Mouse (Mus musculus) stomach, postnatal 0 days (tissue): Measurements from ENCODE around the gene A630095N17Rik. TPM values are rescaled to one million over a fixed set of nuclear protein-coding genes. Genes with fewer than 3 reads are reported as not detected.

Source experiments
- ATAC-seq: fragments of 200-750 bp; cut with Nextera tagmentation; 2 replicates; pipeline ENCODE4 v1.8.0; 2017; ENCODE audit not compliant: low FRiP score, low TSS enrichment
- DNase-seq: peaks from one replicate; pipeline ENCODE4 v3.0.0-alpha.2; 2016; ENCODE audit warnings: low spot score
- H3K27ac ChIP-seq: fragments of 300-500 bp; sonication (generic); replicated peaks from 2 replicates; pipeline ENCODE4 v1.5.1; 2014; ENCODE audit warnings: mild to moderate bottlenecking, control low read depth
- H3K27me3 ChIP-seq: fragments of 300-500 bp; sonication (generic); 2 replicates; pipeline ENCODE4 v1.6.1; 2014; ENCODE audit warnings: low read length; ENCODE audit not compliant: control insufficient read depth, insufficient read depth
- H3K36me3 ChIP-seq: fragments of 300-500 bp; sonication (generic); 2 replicates; pipeline ENCODE4 v1.6.1; 2014; ENCODE audit warnings: low read length, mixed read lengths; ENCODE audit not compliant: control insufficient read depth, insufficient read depth
- H3K4me1 ChIP-seq: fragments of 300-500 bp; sonication (generic); replicated peaks from 2 replicates; pipeline ENCODE4 v1.6.1; 2014; ENCODE audit warnings: antibody characterized with exemption; ENCODE audit not compliant: control insufficient read depth, insufficient read depth
- H3K4me2 ChIP-seq: fragments of 300-500 bp; sonication (generic); replicated peaks from 2 replicates; pipeline ENCODE4 v1.6.1; 2014; ENCODE audit warnings: low read depth, mild to moderate bottlenecking, control low read depth, moderate library complexity
- H3K4me3 ChIP-seq: fragments of 300-500 bp; sonication (generic); 2 replicates; pipeline ENCODE4 v1.5.1; 2014; ENCODE audit warnings: low read depth, low read length, control low read depth
- H3K9ac ChIP-seq: fragments of 300-500 bp; sonication (generic); 2 replicates; pipeline ENCODE4 v1.6.1; 2014; ENCODE audit warnings: mild to moderate bottlenecking, low read length, control low read depth, mixed read lengths
- H3K9me3 ChIP-seq: fragments of 300-500 bp; sonication (generic); 2 replicates; pipeline ENCODE4 v1.6.1; 2016; ENCODE audit warnings: low read length; ENCODE audit not compliant: control insufficient read depth
- CTCF ChIP-seq: IDR thresholded peaks from 2 replicates; pipeline ENCODE4 v1.5.1; 2016; ENCODE audit warnings: antibody characterized with exemption, low read depth, mild to moderate bottlenecking, moderate library complexity
- EP300 ChIP-seq: optimal IDR thresholded peaks from 2 replicates; pipeline ENCODE3; 2016; ENCODE audit warnings: antibody characterized with exemption
- WGBS: fragments of 180-500 bp; shearing (Covaris S2); extraction: QIAGEN DNeasy Blood & Tissue Kit; methylation state at CpG from one replicate; pipeline ENCODE4 v1.1.7; 2014; 5-methylcytosine and 5-hydroxymethylcytosine counted together
- polyA plus RNA-seq: library from polyadenylated mRNA; unstranded; fragments of >200 nt; fragmentation: Nextera tagmentation; extraction: Ambion mirVana; gene quantifications from 2 replicates; pipeline ENCODE4 v1.2.1, GENCODE M21; 2015

The A630095N17Rik gene
- polyA plus RNA-seq, 1 experiment from 2014 or later: 0.25 TPM

GRCm38 (mm10) chr1:75251112-75251970 lies 19.4 kb upstream of the A630095N17Rik start:
- WGBS: 2% methylated on average over 21 of the region's 22 CpGs
- Histone ChIP-seq H3K4me3 (peak overlapping the region; percentile 22; the same call in 1 of the 2 replicates), H3K9me3 (no peaks in the 10 kb centered on the region), H3K27me3 (no peaks in the 10 kb centered on the region), H3K4me1 (peaks cover 8% of the 10 kb centered on the region; the same call in 1 of the 2 replicates), H3K9ac (peak overlapping the region; percentile 41; the same call in 1 of the 2 replicates), H3K36me3 (no peaks in the 10 kb centered on the region), H3K4me2 (peak overlapping the region; percentile 52), H3K27ac (0 out of 2 replicates have a peak overlapping the region, but pooled peaks have one; percentile 35)
- peak; percentile 92 for DNase-seq
- ATAC-seq: peak; percentile 68
- TF ChIP-seq CTCF (peak; percentile 91), EP300 (no peak)

DNA sequence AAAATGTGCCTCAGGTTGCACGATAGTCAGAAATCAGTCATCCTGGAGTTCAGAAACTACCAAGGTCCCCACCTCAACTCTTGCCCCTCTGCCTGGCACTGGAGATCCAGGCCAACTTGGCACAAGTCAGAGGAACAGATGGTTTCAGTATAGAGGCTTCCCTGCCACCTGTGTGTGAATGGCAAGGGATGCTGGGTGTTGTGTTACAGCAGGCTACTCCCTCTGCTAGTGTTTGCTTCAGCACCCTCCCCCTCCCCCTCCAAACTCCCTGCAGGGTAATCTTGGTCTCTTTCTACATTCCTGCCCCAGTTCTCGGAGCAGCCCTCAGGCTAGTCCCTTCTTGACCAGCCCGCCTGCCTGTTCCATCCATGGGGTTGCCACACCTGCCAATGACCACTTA lies 18.6 kb upstream of the A630095N17Rik start:
- no peak overlapping the region for H3K4me3 ChIP-seq
- H3K4me1 ChIP-seq: peaks cover 8% of the 10 kb centered on the region; the same call in 1 of the 2 replicates
- H3K9ac ChIP-seq: no peak overlapping the region
- H3K4me2 ChIP-seq: no peak overlapping the region
- TF ChIP-seq CTCF (no peak), EP300 (no peak)
- no peaks in the 10 kb centered on the region for H3K27me3 ChIP-seq
- H3K36me3 ChIP-seq: no peaks in the 10 kb centered on the region
- ATAC-seq (no peak), DNase-seq (no peak)
- H3K27ac ChIP-seq: no peak overlapping the region
- H3K9me3 ChIP-seq: no peaks in the 10 kb centered on the region
- WGBS: 75% methylated on average over 3 of the region's 3 CpGs

- ATAC-seq: peak; percentile 83
- peak; percentile 76 for DNase-seq
- H3K27ac ChIP-seq: peak overlapping the region; percentile 70
- no peaks in the 10 kb centered on the region for H3K9me3 ChIP-seq
- TF ChIP-seq CTCF (no peak), EP300 (no peak)
- H3K27me3 ChIP-seq: no peaks in the 10 kb centered on the region
- peak overlapping the region; percentile 31; the same call in 1 of the 2 replicates for H3K9ac ChIP-seq
- H3K4me2 ChIP-seq: no peak overlapping the region
- no peak overlapping the region for H3K4me3 ChIP-seq
- 42% methylated on average over 9 of the region's 9 CpGs for WGBS
- H3K4me1 ChIP-seq: peaks cover 8% of the 10 kb centered on the region; the same call in 1 of the 2 replicates
- H3K36me3 ChIP-seq: peaks cover 10% of the 10 kb centered on the region; the same call in 1 of the 2 replicates
Measured at GRCm38 (mm10) chr1:75248041-75248772, 16.3 kb upstream of the A630095N17Rik start.

GRCm38 (mm10) chr1:75247071-75247930 lies 15.4 kb upstream of the A630095N17Rik start:
- Histone ChIP-seq H3K4me2 (no peak overlapping the region), H3K9ac (peak overlapping the region; percentile 41; the same call in 1 of the 2 replicates), H3K9me3 (no peaks in the 10 kb centered on the region), H3K4me3 (no peak overlapping the region), H3K36me3 (peaks cover 10% of the 10 kb centered on the region; the same call in 1 of the 2 replicates), H3K4me1 (peaks cover 8% of the 10 kb centered on the region; the same call in 1 of the 2 replicates), H3K27ac (peak overlapping the region; percentile 70; the same call in 1 of the 2 replicates), H3K27me3 (no peaks in the 10 kb centered on the region)
- 79% methylated on average over 16 of the region's 16 CpGs for WGBS
- ATAC-seq (no peak), DNase-seq (no peak)
- TF ChIP-seq EP300 (no peak), CTCF (no peak)

DNA sequence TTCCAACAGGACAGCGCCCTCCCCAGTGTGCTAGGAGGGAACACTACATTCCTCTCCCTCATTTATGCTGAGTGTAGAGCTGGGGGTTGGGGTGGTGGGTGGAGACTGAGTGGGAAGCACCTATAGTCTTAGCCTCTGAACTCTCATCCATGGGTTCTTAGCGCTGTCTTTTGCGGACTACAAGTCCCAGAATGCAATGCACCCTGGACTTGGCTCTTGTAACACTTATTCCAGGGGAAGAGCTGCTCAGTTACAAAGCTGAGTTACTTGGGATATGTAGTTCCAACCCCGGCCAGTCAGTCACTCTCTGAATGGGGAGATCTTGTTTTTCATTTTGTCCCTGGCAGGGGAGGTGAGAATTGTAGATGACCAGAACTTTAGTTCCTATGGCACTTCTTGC lies 12.9 kb upstream of the A630095N17Rik start:
- ATAC-seq (peak; percentile 56), DNase-seq (peak; percentile 52)
- no peaks in the 10 kb centered on the region for H3K9me3 ChIP-seq
- H3K4me2 ChIP-seq: no peak overlapping the region
- no peaks in the 10 kb centered on the region for H3K27me3 ChIP-seq
- no peak overlapping the region for H3K4me3 ChIP-seq
- 33% methylated on average over 4 of the region's 4 CpGs for WGBS
- no peak overlapping the region for H3K9ac ChIP-seq
- H3K4me1 ChIP-seq: peaks cover 6% of the 10 kb centered on the region; the same call in 1 of the 2 replicates
- TF ChIP-seq CTCF: peak; percentile 28; the same call in 1 of the 2 replicates
- TF ChIP-seq EP300: no peak
- H3K36me3 ChIP-seq: peaks cover 14% of the 10 kb centered on the region; the same call in 1 of the 2 replicates
- no peak overlapping the region for H3K27ac ChIP-seq
